Mouse (Mus musculus): ENCODE results near the gene Gm10153. TPM values are rescaled to one million over a fixed set of nuclear protein-coding genes. Genes with fewer than 3 reads are reported as not detected.
"Not testable (repeated sequence)": the region's sequence is repeated elsewhere in the genome, so short reads cannot be mapped to it uniquely, and the experiment has no call there.

The Gm10153 gene
- polyA plus RNA-seq, 1 experiment from 2014 or later: not detected

DNA sequence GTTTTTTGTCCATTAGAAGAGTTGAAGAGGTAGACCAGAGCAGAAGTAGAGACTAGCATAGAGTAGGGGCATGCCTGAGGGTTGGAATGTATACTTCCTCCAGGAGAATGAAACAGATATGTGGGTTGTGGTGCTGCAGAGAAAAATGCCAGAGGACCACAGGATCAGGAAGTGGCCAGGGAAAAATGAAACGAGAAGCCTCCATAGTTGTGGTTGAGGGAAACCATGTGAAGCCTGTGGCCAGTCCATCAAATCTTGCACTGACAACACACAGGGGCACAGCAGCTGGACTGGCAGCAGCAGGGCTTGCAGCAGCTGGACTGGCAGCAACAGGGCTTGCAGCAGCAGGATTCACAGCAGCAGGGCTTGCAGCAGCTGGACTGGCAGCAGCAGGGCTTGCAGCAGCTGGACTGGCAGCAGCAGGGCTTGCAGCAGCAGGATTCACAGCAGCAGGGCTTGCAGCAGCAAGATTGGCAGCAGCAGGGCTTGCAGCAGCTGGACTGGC, 46.6 kb downstream of the Gm10153 start:
- 24% methylated on average over 1 of the region's 1 CpGs for WGBS
- not testable (repeated sequence) for H3K4me3 ChIP-seq, H3K27ac ChIP-seq

GRCm38 (mm10) chr7:142140696-142141095, 49.5 kb downstream of the Gm10153 start:
- no peak overlapping the region for H3K4me2 ChIP-seq (replicated peaks)
- no peak overlapping the region for H3K27ac ChIP-seq
- peaks cover 3% of the 10 kb centered on the region; the same call in 1 of the 2 replicates for H3K27me3 ChIP-seq
- no peaks in the 10 kb centered on the region for H3K9me3 ChIP-seq
- ATAC-seq (ENCODE audit: insufficient number of reproducible peaks, insufficient read depth, low FRiP score, low TSS enrichment): no peak
- H3K4me1 ChIP-seq: no peaks in the 10 kb centered on the region
- H3K36me3 ChIP-seq: no peaks in the 10 kb centered on the region
- no peak overlapping the region for H3K4me3 ChIP-seq
- no peak overlapping the region for H3K9ac ChIP-seq
- WGBS: 33% methylated on average over 1 of the region's 1 CpGs

More for the DNA sequence above, 46.6 kb downstream of the Gm10153 start:
- H3K4me1 ChIP-seq; H3K27me3 ChIP-seq; H3K9ac ChIP-seq; H3K9me3 ChIP-seq; H3K36me3 ChIP-seq; ATAC-seq (ENCODE audit: insufficient number of reproducible peaks, insufficient read depth, low FRiP score, low TSS enrichment); H3K4me2 ChIP-seq (replicated peaks): not testable (repeated sequence)

Other genes with a start within 250 kb of the Gm10153 start
- 1.8 and 3.3 TPM in 2 replicates for gene Brsk2, start 240.6 kb downstream of the Gm10153 start, polyA plus RNA-seq (2016; fragmentation: Nextera tagmentation; extraction: Ambion mirVana)
- 56.8 and 60.8 TPM in 2 replicates for gene Mob2, start 129.3 kb downstream of the Gm10153 start, polyA plus RNA-seq (2016; fragmentation: Nextera tagmentation; extraction: Ambion mirVana)
- 4.9 and 7.0 TPM in 2 replicates for gene Dusp8, start 94.5 kb downstream of the Gm10153 start, polyA plus RNA-seq (2016; fragmentation: Nextera tagmentation; extraction: Ambion mirVana)
- not detected in 2 replicates for gene Gm45618, start 69.7 kb downstream of the Gm10153 start, polyA plus RNA-seq (2016; fragmentation: Nextera tagmentation; extraction: Ambion mirVana)
- not detected in 2 replicates for gene Gm39115, start 54.4 kb downstream of the Gm10153 start, polyA plus RNA-seq (2016; fragmentation: Nextera tagmentation; extraction: Ambion mirVana)
- not detected in 2 replicates for gene Gm45337, start 45.8 kb downstream of the Gm10153 start, polyA plus RNA-seq (2016; fragmentation: Nextera tagmentation; extraction: Ambion mirVana)
- not detected in 2 replicates for gene Gm29735, start 33.3 kb downstream of the Gm10153 start, polyA plus RNA-seq (2016; fragmentation: Nextera tagmentation; extraction: Ambion mirVana)
- gene Gm4553, start 24.6 kb downstream of the Gm10153 start, polyA plus RNA-seq (2016; fragmentation: Nextera tagmentation; extraction: Ambion mirVana): not detected in 2 replicates
- not detected in 2 replicates for gene Krtap5-2, start 14.4 kb downstream of the Gm10153 start, polyA plus RNA-seq (2016; fragmentation: Nextera tagmentation; extraction: Ambion mirVana)
- not detected in 2 replicates for gene Krtap5-3, start 11.0 kb upstream of the Gm10153 start, polyA plus RNA-seq (2016; fragmentation: Nextera tagmentation; extraction: Ambion mirVana)
- gene Gm7579, start 21.5 kb upstream of the Gm10153 start, polyA plus RNA-seq (2016; fragmentation: Nextera tagmentation; extraction: Ambion mirVana): not detected in 2 replicates
- not detected in 2 replicates for gene Krtap5-5, start 39.6 kb upstream of the Gm10153 start, polyA plus RNA-seq (2016; fragmentation: Nextera tagmentation; extraction: Ambion mirVana)
- not detected in 2 replicates for gene Gm40460, start 50.7 kb upstream of the Gm10153 start, polyA plus RNA-seq (2016; fragmentation: Nextera tagmentation; extraction: Ambion mirVana)
- gene Gm2431, start 68.0 kb upstream of the Gm10153 start, polyA plus RNA-seq (2016; fragmentation: Nextera tagmentation; extraction: Ambion mirVana): not detected in 2 replicates
- not detected in 2 replicates for gene Gm4559, start 84.0 kb upstream of the Gm10153 start, polyA plus RNA-seq (2016; fragmentation: Nextera tagmentation; extraction: Ambion mirVana)
- not detected in 2 replicates for gene Krtap5-1, start 106.7 kb upstream of the Gm10153 start, polyA plus RNA-seq (2016; fragmentation: Nextera tagmentation; extraction: Ambion mirVana)
- gene Krtap5-4, start 113.2 kb upstream of the Gm10153 start, polyA plus RNA-seq (2016; fragmentation: Nextera tagmentation; extraction: Ambion mirVana): not detected in 2 replicates
- gene Ifitm10, start 183.4 kb upstream of the Gm10153 start, polyA plus RNA-seq (2016; fragmentation: Nextera tagmentation; extraction: Ambion mirVana): 2.3 and 2.9 TPM in 2 replicates
- 0.67 TPM in 1 of 2 replicates, not detected in the other for gene Gm49369, start 192.3 kb upstream of the Gm10153 start, polyA plus RNA-seq (2016; fragmentation: Nextera tagmentation; extraction: Ambion mirVana)
- gene Ctsd, start 197.6 kb upstream of the Gm10153 start, polyA plus RNA-seq (2016; fragmentation: Nextera tagmentation; extraction: Ambion mirVana): 208 and 210 TPM in 2 replicates
- 0.35 TPM in 1 of 2 replicates, not detected in the other for gene Syt8, start 244.5 kb upstream of the Gm10153 start, polyA plus RNA-seq (2016; fragmentation: Nextera tagmentation; extraction: Ambion mirVana)

Measured in embryonic facial prominence, embryonic 12.5 days (tissue).